Mouse (Mus musculus): ENCODE results near the gene Mtg1.
A peak's percentile ranks its signal among the peaks of the same experiment; 100 is the strongest.
"Not testable (repeated sequence)": the region's sequence is repeated elsewhere in the genome, so short reads cannot be mapped to it uniquely, and the experiment has no call there.

The Mtg1 gene

DNA sequence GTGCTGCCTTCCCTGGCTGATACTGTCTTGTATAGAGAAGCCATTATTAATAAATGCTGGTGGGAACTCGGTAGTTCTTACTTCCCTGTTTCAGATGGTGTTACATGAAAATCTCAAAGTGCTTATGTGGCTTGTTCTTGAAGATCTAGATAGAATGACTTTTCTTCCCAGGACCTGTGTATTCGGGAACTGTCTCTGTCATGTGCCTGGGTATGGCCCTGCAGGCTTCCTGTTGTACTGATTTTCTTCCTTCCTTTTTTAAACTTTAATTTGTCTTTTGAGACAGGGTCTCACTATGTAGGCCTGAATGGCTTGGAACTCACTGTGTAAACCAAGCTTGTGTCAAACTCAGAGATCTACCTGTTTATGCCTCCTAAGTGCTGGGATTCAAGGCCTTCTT lies 9.5 kb upstream of the Mtg1 start:
- no peak for DNase-seq

DNA sequence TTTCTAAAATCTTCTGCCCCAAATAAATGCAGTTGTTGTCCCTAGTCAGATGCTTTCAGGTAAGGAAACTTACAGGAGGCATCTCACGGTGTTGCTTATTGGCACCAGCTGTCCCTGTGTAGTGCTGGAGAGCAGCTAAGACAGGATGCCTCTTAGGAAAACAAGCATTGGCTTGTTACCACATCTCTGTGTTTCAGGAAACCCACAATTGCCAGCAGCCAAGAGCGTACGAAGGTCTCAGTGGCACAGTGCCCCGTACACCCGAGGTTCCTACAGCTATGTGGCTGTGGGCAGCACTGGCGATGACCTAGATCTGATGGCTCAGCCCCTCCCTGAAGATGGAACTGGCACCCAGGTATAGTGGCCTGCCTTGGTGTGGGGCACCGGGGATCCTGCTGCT lies 5.2 kb upstream of the Mtg1 start:
- DNase-seq, result not testable (repeated sequence)

GRCm38 (mm10) chr7:140134033-140134432 lies 3.3 kb upstream of the Mtg1 start:
- DNase-seq, result not testable (repeated sequence)

DNA sequence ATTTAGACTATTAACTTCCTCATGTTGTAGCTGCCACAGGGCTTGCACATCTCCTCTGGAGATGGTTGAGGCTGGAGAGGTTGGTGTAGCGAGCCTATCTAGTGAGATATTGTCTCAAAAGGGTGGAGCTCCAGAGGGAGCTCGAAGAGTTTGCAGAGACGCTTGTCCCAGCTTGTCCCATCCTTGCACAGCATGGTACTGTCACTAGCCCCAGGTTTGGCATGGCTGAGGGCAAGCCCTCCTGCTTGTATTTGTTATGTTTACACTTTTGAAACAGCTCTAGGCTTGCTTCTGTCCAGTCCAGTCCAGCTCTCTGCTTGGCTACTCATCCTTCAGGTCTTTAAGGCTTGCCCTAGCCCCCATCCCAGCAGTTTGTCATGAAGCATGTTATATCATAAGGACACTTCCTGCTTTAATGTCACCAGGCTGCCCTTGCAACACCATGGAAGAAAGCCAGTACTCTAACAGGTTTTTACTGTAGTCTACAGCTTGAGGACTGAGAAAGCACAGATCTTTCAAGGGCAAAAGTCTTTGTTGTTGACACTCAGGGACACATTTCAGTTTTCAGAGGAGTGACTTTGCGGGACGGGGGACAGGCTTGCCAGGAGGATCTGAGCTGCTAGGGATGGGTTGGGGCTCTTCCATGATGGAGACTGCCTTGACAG lies 2.1 kb upstream of the Mtg1 start:
- DNase-seq, result no peak

GRCm38 (mm10) chr7:140138021-140138310 lies 602 bp downstream of the Mtg1 start:
- DNase-seq, result no peak

DNA sequence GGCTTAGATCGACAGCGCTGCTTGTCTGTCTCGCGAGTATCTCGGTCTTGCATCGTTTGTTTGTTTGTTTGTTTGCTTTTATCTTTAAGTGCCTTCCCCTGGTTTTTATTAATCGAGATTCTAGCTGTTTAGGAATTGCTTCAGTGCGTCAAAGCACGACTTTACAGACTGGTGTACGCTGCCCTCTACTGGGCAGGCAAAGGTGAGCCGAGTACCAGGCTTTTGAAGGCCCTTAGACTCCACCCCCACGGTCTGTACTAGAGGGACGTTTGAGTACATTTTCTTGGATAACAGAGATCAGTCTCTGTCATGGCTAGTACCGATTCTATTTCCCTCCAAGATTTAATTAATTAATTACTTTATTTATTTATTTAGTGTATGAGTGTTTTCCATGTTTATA lies 4.0 kb downstream of the Mtg1 start:
- DNase-seq, result peak; percentile 80

- no peak for DNase-seq
Measured at GRCm38 (mm10) chr7:140144550-140144949, 7.2 kb downstream of the Mtg1 start.

- peak; percentile 67 for DNase-seq
Measured at GRCm38 (mm10) chr7:140153383-140153782, 16.0 kb downstream of the Mtg1 start.

- no peak for DNase-seq
Measured at GRCm38 (mm10) chr7:140153829-140154217, 16.5 kb downstream of the Mtg1 start.

GRCm38 (mm10) chr7:140154218-140154927 lies 17.0 kb downstream of the Mtg1 start, which contains the start of gene Sprn:
TSS of gene Sprn (minus strand) at chr7:140154877.
- DNase-seq, result peak; percentile 78

GRCm38 (mm10) chr7:140160363-140160762 lies 23.0 kb downstream of the Mtg1 start:
- DNase-seq, result no peak

- no peak for DNase-seq
Measured at GRCm38 (mm10) chr7:140164664-140165063, 27.3 kb downstream of the Mtg1 start, which contains the start of gene Olfr522. TSS of gene Olfr522 (minus strand) at chr7:140164764.

GRCm38 (mm10) chr7:140167950-140168349 lies 30.6 kb downstream of the Mtg1 start:
- DNase-seq, result no peak

DNA sequence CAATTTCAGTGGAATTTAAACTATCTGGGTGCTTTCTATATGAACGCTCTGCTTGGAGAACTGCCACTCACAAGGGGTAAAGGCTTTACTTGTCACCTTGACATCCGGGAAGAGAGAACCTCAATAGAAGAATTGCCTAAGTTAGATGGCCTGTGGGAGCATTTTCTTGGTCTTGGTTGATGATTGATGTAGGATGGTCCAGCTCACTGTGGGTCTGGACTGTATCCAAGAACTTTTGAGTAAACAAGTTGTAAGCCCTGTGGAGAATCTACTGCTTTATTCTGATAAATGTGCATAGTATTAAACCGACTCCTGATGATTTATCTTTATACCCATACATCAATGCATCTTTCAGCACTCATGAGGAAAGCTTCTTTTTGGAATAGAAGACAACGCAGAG lies 32.0 kb downstream of the Mtg1 start:
- DNase-seq, result no peak

DNA sequence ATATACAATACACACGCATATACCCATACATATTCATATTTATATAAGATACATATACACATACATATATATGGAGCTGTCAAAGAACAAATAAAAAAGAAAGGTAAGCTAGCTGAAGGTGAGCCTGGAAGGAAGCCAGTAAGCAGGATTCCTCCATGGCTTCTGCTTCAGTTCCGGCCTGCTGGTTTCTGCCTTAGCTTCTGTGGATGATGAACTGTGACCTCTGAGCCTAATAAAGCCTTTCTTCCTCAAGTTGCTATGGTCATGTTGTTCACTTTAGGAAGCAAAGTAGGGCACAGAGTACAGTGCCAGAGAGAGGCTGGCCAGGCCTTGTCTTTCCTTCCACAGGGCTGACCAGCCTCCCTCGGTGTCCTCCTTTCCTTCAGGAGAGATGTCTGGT lies 33.5 kb downstream of the Mtg1 start:
- no peak for DNase-seq

DNA sequence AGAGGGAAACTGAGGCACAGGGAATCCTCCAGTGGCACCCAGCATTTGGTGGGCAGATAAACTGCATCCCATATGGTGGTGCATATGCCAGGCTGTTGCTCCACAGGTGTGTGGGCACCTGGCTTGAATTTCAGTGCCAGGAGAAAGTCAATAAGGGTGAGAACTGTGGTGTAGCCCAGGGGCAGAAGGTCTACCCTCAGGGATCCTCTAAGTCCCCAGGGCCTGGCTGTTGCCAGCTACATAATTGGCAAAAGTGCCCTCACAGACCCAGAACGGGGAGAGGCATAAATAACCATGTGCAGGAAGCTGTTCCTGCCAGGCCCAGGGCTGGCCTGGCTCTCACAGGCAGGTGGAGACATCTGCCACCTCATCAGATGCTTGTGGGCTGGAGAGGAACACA lies 35.6 kb downstream of the Mtg1 start, which contains the start of gene Olfr523:
TSS of gene Olfr523 (plus strand) at position 282 of the 400 bp plus-strand sequence.
- peak; percentile 75 for DNase-seq

GRCm38 (mm10) chr7:140179176-140179575 lies 41.8 kb downstream of the Mtg1 start:
- DNase-seq, result no peak

GRCm38 (mm10) chr7:140180692-140181091 lies 43.3 kb downstream of the Mtg1 start:
- DNase-seq, result no peak

DNA sequence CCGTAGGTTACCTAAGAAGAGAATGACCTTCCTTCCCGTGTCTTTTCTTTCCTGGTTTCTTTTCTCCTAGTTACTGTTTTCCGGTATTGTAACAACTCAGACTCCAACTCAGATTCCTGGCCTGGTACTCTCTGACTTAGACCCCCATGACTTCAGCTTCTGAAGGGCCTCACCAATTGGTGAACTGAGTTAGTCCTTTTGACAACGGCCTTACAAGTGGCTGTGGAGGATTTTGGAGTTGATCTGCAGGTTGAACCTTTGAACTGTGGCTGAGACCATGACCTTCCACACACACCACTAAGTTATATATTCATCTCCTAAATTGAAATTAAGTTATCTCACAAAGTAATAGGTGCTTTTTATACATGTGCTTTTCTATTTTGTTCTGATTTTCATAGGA lies 46.8 kb downstream of the Mtg1 start:
- DNase-seq, result no peak

DNA sequence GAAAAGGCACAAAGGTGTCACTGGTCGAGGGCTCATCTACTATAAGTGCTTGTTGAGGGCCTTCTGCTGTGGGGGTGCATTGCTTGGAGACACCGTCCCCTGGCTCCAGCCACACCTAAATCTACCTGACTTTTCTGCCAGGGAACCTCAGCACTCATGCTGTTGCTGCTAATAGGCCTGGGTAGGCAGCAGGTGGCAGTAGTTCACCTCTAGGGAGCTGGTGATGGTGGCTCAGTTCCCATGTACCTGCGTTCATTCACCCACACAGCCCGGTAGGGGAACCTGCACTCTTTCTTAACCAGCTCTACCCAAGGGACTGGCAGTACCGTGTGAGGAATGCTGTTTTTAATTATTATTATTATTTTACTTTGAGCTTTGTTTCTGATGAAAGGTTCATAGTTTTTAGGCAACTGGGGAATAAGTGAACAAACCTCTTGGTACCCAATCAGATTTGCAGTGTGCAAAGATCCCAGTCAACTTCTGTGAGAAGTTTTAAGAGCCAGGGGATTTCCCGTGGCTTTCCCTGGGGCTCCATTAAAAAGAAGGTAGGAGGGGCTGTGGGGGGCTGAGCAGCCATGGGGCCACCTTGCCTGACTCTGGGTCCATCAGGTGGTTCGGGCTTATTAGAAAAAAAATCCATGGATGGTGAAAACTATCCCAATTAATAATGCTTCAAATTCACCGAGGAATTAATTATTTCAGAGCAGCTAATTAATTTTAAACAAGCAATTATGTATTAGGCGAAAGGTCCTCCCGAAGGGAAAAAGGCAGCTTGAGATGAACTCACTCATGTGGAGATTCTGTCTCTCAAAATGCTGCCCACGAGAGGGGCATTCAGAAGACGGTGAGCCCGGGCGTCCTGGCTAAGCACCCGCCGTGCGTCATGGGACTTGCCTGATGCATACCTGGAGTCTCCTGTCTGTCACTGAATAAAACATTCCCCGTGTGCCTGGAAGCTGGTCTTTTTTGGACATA lies 49.6 kb downstream of the Mtg1 start:
- no peak for DNase-seq

- DNase-seq, result no peak
Measured at GRCm38 (mm10) chr7:140187721-140188390, 50.5 kb downstream of the Mtg1 start.

- DNase-seq, result peak; percentile 24
Measured at GRCm38 (mm10) chr7:140188391-140189328, 51.3 kb downstream of the Mtg1 start.

Measured in cerebellum, adult 9-10 months (tissue).